In genomic region chr17:70872936-70873777, GRCm38 (mm10) we compare ENCODE assay signal across 8 mouse cellular contexts. TPM values are rescaled to one million over a fixed set of nuclear protein-coding genes. Genes with fewer than 3 reads are reported as not detected.
A peak's percentile ranks its signal among the peaks of the same experiment; 100 is the strongest.
DNase-seq lines count a peak whose midpoint lies in the region; ATAC-seq lines count a peak whose summit lies in the region.

No protein-coding gene starts in this region.

- no peak for ATAC-seq in monocyte, adult 5-6 weeks (replicated peaks; ENCODE audit: insufficient number of reproducible peaks, low FRiP score, low TSS enrichment, poor library complexity, severe bottlenecking)

- peak; percentile 31 to 45 for DNase-seq in right cerebral cortex, postnatal 10 days (ENCODE audit: low spot score in 2 of 2)
- DNase-seq in right cerebral cortex, postnatal 36 days (ENCODE audit: low spot score in 2 of 2) = no peak
- DNase-seq in embryo, embryonic 11.5 days (ENCODE audit: low read depth, low spot score) = peak; percentile 30
- DNase-seq in hindlimb bud, embryonic 11.5 days (ENCODE audit: extremely low spot score, low read depth, low spot score) = peak; percentile 16
- DNase-seq in lung, postnatal 36 days = peak; percentile 30
- no peak for DNase-seq in ovary, postnatal 14 days (ENCODE audit: low spot score)
- DNase-seq in spleen, postnatal 36 days (ENCODE audit: low spot score in 2 of 2) = no peak

RNA-seq across cellular contexts. Expression of gene Tgif1, which starts 19.8 kb away (rescaled TPM):
- 79.7 to 125 TPM (median 111 TPM) in 3 replicates for total RNA-seq in monocyte, adult 5-6 weeks (2017)

Comparison
In these comparisons a context has a peak if more than half of its experiments do, and no peak if none do; other contexts are left out.
1. DNase-seq: peak in right cerebral cortex, postnatal 10 days (2 of 2), embryo, embryonic 11.5 days (single experiment), hindlimb bud, embryonic 11.5 days (single experiment) and lung, postnatal 36 days (single experiment); none in right cerebral cortex, postnatal 36 days (0 of 2), ovary, postnatal 14 days (single experiment) and spleen, postnatal 36 days (0 of 2).